Mouse (Mus musculus) liver, embryonic 11.5 days (tissue): ENCODE data around the gene Epo. TPM values are rescaled to one million over a fixed set of nuclear protein-coding genes. Genes with fewer than 3 reads are reported as not detected.

Experiments used
- ATAC-seq: fragments of 200-750 bp; cut with Nextera tagmentation; replicated peaks from 2 replicates; pipeline ENCODE4 v1.8.0; 2017; ENCODE audit warnings: moderate number of reproducible peaks, mild to moderate bottlenecking, moderate TSS enrichment, moderate library complexity; ENCODE audit not compliant: low FRiP score
- DNase-seq: peaks from one replicate; pipeline ENCODE4 v3.0.0-alpha.2; 2017; ENCODE audit warnings: low spot score
- H3K27ac ChIP-seq: fragments of 300-500 bp; sonication (generic); 2 replicates; pipeline ENCODE4 v1.5.1; 2014; ENCODE audit warnings: mild to moderate bottlenecking, low read depth, low read length, control low read depth
- H3K27me3 ChIP-seq: fragments of 300-500 bp; sonication (generic); replicated peaks from 2 replicates; pipeline ENCODE4 v1.6.1; 2014; ENCODE audit warnings: low read length, mixed read lengths; ENCODE audit not compliant: control insufficient read depth, insufficient read depth
- H3K36me3 ChIP-seq: fragments of 300-500 bp; sonication (generic); 2 replicates; pipeline ENCODE4 v1.6.1; 2014; ENCODE audit warnings: mild to moderate bottlenecking, low read length, moderate library complexity, mixed read lengths; ENCODE audit not compliant: control insufficient read depth, insufficient read depth
- H3K4me1 ChIP-seq: fragments of 300-500 bp; sonication (generic); replicated peaks from 2 replicates; pipeline ENCODE4 v1.6.1; 2014; ENCODE audit warnings: low read length, mixed read lengths; ENCODE audit not compliant: control insufficient read depth, insufficient read depth
- H3K4me2 ChIP-seq: fragments of 300-500 bp; sonication (generic); 2 replicates; pipeline ENCODE4 v1.6.1; 2014; ENCODE audit warnings: mild to moderate bottlenecking, control low read depth, moderate library complexity
- H3K4me3 ChIP-seq: fragments of 300-500 bp; sonication (generic); 2 replicates; pipeline ENCODE4 v1.5.1; 2014; ENCODE audit warnings: low read depth, low read length, control low read depth
- H3K9ac ChIP-seq: fragments of 300-500 bp; sonication (generic); 2 replicates; pipeline ENCODE4 v1.6.1; 2014; ENCODE audit warnings: low read depth, low read length, control low read depth
- H3K9me3 ChIP-seq: fragments of 300-500 bp; sonication (generic); 2 replicates; pipeline ENCODE4 v1.6.1; 2016; ENCODE audit warnings: low read length, inconsistent platforms, mixed read lengths; ENCODE audit not compliant: control insufficient read depth
- WGBS: fragments of 180-500 bp; shearing (Covaris S2); extraction: QIAGEN DNeasy Blood & Tissue Kit; methylation state at CpG from one replicate; pipeline ENCODE4 v1.1.7; 2014; 5-methylcytosine and 5-hydroxymethylcytosine counted together
- microRNA-seq: library from miRNA; unstranded; fragments of <30 nt; microRNA quantifications from one replicate; pipeline ENCODE4, GENCODE M21; 2017; ENCODE audit warnings: borderline number of aligned reads
- polyA plus RNA-seq: library from polyadenylated mRNA; unstranded; fragments of >200 nt; fragmentation: Nextera tagmentation; extraction: Ambion mirVana; gene quantifications from 2 replicates; pipeline ENCODE4 v1.2.1, GENCODE M21; 2014

Epo gene
- polyA plus RNA-seq, 1 experiment from 2014 or later = 7.8 TPM

DNA sequence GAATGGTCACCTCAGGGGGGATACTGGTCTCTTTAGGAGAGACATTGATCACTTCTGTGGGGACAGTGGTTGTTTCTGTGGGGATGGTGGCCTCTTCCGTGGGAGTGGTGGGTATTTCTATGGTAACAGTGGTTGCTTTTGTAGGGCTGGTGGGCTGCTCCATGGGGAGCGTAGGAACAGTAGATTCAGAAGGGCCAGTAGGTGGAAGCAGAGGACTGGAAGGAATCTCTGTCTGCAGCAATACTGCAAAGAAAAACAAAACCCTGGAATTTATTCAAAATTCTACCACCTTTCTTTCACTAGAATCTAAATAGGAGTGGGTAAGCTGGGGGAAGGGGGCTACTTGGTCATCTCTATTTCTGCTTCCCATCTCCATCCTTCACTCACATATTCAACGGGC lies 68.0 kb downstream of the Epo start:
- no peak for DNase-seq
- Histone ChIP-seq H3K4me2 (no peak overlapping the region), H3K4me3 (no peak overlapping the region), H3K9ac (no peak overlapping the region), H3K36me3 (no peaks in the 10 kb centered on the region), H3K27me3 (no peaks in the 10 kb centered on the region), H3K4me1 (no peaks in the 10 kb centered on the region), H3K9me3 (no peaks in the 10 kb centered on the region), H3K27ac (no peak overlapping the region)
- no peak for ATAC-seq
- WGBS = 49% methylated on average over 3 of the region's 3 CpGs

DNA sequence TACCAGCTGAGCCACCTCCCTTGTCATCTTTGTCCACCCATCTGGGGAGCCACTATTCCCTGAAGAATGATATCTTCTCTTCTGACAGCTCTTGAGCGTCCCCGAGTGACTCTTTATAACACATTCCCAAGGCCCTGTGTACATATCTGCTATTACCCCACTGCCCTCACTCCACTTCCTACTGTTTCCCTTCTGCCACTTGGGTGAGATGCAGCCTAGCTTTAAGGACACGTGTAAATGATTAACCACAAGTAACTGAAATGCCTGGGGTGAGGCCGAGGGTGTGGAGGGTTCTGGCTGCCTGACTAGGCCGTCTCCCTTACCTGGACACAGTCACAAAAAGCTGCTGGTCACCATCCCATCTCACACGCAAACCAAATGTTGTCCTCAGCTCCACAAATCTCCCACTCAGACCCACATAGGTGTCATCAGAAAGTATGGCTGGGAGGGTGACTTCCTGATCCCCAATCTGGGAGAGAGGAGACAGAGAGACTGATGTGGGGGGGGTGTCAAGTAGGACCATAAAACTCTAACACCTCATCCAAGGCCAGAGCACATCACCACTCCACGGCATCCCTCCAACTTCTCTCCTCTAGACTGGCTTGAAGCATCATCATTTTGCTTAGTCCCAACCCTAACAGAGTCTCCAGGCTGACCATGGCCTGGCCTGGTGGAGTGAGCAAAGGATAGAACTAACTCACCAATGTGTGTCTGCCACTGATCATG lies 77.0 kb downstream of the Epo start:
- Histone ChIP-seq H3K9ac (no peak overlapping the region), H3K27ac (no peak overlapping the region), H3K9me3 (no peaks in the 10 kb centered on the region), H3K36me3 (no peaks in the 10 kb centered on the region), H3K4me3 (no peak overlapping the region), H3K4me2 (no peak overlapping the region), H3K27me3 (no peaks in the 10 kb centered on the region), H3K4me1 (no peaks in the 10 kb centered on the region)
- ATAC-seq (peak; percentile 61), DNase-seq (no peak)
- WGBS = 48% methylated on average over 7 of the region's 7 CpGs

DNA sequence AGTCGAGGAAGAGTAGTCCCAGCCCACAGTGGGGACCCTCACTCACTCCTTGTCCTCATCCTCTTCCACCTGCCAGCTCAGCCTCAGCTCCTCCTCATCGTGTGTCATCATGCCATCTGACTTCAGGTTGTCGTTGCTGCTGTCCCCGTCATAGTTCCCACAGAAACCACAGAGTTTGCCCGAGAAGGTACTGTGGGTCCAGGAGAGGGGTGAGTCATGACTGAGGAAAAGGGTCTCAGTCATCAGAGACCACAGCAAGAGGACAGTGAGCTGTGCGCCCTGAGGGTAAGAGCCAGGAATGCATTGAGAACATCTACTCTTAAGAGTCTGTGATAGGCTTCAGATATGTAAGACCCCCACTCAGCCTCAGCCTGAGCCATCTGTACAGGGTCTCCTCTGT lies 77.8 kb downstream of the Epo start:
- Histone ChIP-seq H3K4me3 (no peak overlapping the region), H3K9me3 (no peaks in the 10 kb centered on the region), H3K9ac (no peak overlapping the region), H3K36me3 (no peaks in the 10 kb centered on the region), H3K4me2 (no peak overlapping the region), H3K4me1 (no peaks in the 10 kb centered on the region), H3K27ac (no peak overlapping the region), H3K27me3 (no peaks in the 10 kb centered on the region)
- DNase-seq (no peak), ATAC-seq (no peak)
- WGBS = 60% methylated on average over 6 of the region's 6 CpGs

DNA sequence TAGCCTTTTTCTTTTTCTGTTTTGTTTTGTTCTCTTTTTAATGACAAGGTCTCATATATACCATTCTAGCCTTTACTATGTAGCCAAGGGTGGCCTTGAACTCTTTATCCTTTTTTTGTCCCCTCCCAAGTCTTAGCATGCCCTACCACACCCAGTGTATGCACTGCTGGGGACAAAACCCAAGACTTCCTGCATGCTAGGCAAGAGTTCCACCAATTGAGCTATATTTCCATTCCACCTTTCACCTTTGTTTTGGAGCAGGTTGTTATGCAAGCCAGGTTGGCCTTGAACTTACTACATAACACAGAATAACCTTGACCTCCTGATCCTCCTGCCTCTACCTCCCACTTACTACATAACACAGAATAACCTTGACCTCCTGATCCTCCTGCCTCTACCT lies 87.5 kb downstream of the Epo start:
- H3K4me1 ChIP-seq = no peaks in the 10 kb centered on the region
- ATAC-seq (no peak), DNase-seq (no peak)
- no peak overlapping the region for H3K27ac ChIP-seq
- H3K27me3 ChIP-seq = no peaks in the 10 kb centered on the region
- no peaks in the 10 kb centered on the region for H3K36me3 ChIP-seq
- H3K4me3 ChIP-seq = no peak overlapping the region
- no peak overlapping the region for H3K9ac ChIP-seq
- no peaks in the 10 kb centered on the region for H3K9me3 ChIP-seq
- no peak overlapping the region for H3K4me2 ChIP-seq

DNA sequence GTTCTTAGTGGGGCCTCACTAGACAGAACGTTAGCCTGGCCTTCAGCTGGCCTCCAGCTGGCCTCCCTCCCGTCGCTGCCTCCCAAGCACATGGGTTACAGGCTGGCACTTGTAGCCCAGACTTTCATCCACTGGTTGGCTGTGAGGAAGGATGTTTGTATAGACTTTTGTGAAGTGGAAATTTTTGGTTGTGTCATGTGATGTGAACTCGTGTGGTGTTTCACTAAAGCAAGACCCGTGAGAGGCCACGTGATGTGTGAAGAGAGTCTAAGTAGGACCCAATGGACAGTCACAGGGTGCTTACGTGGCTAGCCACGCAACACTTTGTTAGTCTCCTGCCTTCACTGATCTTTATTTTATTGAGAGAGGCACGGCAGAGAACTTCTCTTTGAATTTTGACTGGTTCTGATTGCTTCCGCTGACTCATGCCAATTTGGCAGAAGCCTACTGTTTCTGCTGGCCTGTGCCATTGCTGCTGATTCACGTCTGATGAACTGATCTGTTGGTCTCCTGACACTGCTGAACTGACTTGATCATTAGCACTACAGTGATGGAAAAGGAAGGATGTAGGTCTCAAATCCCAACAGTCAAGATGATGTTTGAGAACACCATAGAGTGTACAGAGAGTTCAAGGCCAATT lies 92.7 kb downstream of the Epo start:
- ATAC-seq (no peak), DNase-seq (no peak)
- Histone ChIP-seq H3K4me2 (no peak overlapping the region), H3K4me1 (no peaks in the 10 kb centered on the region), H3K9me3 (no peaks in the 10 kb centered on the region), H3K9ac (no peak overlapping the region), H3K27ac (no peak overlapping the region), H3K4me3 (no peak overlapping the region), H3K27me3 (no peaks in the 10 kb centered on the region), H3K36me3 (no peaks in the 10 kb centered on the region)
- 78% methylated on average over 11 of the region's 11 CpGs for WGBS

DNA sequence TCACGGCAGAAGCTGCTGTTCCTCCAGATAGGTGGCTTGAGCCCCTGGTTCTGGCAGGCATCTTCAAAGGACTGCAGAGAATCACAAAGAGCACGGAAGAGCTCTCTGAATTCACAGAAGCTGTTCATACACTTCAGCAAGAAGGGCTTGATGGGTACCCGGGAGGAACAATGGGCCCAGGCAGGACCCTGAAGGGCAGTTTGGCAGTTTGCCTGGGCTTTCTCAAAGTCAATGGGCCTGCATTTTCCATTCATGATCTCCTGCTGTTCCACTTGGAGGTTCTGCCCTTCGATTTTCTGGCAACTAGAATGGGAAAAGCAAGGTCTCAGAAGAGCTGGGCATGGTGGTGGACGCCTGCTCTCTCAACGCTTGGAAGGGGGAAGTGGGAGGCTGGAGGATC lies 99.2 kb downstream of the Epo start:
- WGBS = 61% methylated on average over 6 of the region's 6 CpGs
- Histone ChIP-seq H3K9me3 (no peaks in the 10 kb centered on the region), H3K4me1 (no peaks in the 10 kb centered on the region), H3K36me3 (no peaks in the 10 kb centered on the region), H3K9ac (no peak overlapping the region), H3K4me2 (no peak overlapping the region), H3K27me3 (no peaks in the 10 kb centered on the region), H3K27ac (no peak overlapping the region), H3K4me3 (no peak overlapping the region)
- DNase-seq (no peak), ATAC-seq (no peak)

Small RNA genes within 50 kb of the gene (microRNA-seq; reads per million reads assigned to microRNA genes)
- gene Mir6418 = 1.4 reads per million

Other genes starting within 250 kb of the Epo start
- 22.7 and 23.3 TPM in 2 replicates for gene Ache, start 245.7 kb downstream of the Epo start, polyA plus RNA-seq
- gene Ufsp1, start 238.6 kb downstream of the Epo start, polyA plus RNA-seq = 13.3 and 13.5 TPM in 2 replicates
- 165 and 169 TPM in 2 replicates for gene Srrt, start 225.6 kb downstream of the Epo start, polyA plus RNA-seq
- gene Trip6, start 218.8 kb downstream of the Epo start, polyA plus RNA-seq = 31.0 and 31.6 TPM in 2 replicates
- gene Slc12a9, start 199.6 kb downstream of the Epo start, polyA plus RNA-seq = 6.4 and 7.0 TPM in 2 replicates
- gene Ephb4, start 183.1 kb downstream of the Epo start, polyA plus RNA-seq = 28.2 and 29.9 TPM in 2 replicates
- gene Zan, start 56.2 kb downstream of the Epo start, polyA plus RNA-seq = 0.39 and 0.49 TPM in 2 replicates
- gene Pop7, start 30.7 kb downstream of the Epo start, polyA plus RNA-seq = 61.4 and 70.6 TPM in 2 replicates
- 7.0 and 9.0 TPM in 2 replicates for gene Gigyf1, start 14.7 kb downstream of the Epo start, polyA plus RNA-seq
- 306 and 319 TPM in 2 replicates for gene Gnb2, start 268 bp upstream of the Epo start, polyA plus RNA-seq
- gene Actl6b, start 20.3 kb upstream of the Epo start, polyA plus RNA-seq = 0.70 and 0.79 TPM in 2 replicates
- 60.5 and 65.4 TPM in 2 replicates for gene Tfr2, start 36.6 kb upstream of the Epo start, polyA plus RNA-seq
- 58.5 and 59.7 TPM in 2 replicates for gene Mospd3, start 67.8 kb upstream of the Epo start, polyA plus RNA-seq
- 43.9 and 49.2 TPM in 2 replicates for gene Pcolce, start 80.5 kb upstream of the Epo start, polyA plus RNA-seq
- gene Fbxo24, start 95.8 kb upstream of the Epo start, polyA plus RNA-seq = 0.18 TPM in 1 of 2 replicates, not detected in the other
- gene Lrch4, start 95.9 kb upstream of the Epo start, polyA plus RNA-seq = 46.6 and 54.5 TPM in 2 replicates
- 11.6 and 13.2 TPM in 2 replicates for gene Gm20605, start 95.9 kb upstream of the Epo start, polyA plus RNA-seq
- 7.1 and 11.9 TPM in 2 replicates for gene Sap25, start 108.1 kb upstream of the Epo start, polyA plus RNA-seq
- 0.12 and 0.49 TPM in 2 replicates for gene Irs3, start 112.5 kb upstream of the Epo start, polyA plus RNA-seq
- gene Agfg2, start 151.5 kb upstream of the Epo start, polyA plus RNA-seq = 29.3 and 32.4 TPM in 2 replicates
- 0.39 and 0.43 TPM in 2 replicates for gene Nyap1, start 208.4 kb upstream of the Epo start, polyA plus RNA-seq
- 129 and 134 TPM in 2 replicates for gene Tsc22d4, start 212.5 kb upstream of the Epo start, polyA plus RNA-seq
- gene Ppp1r35, start 245.6 kb upstream of the Epo start, polyA plus RNA-seq = 49.4 and 55.0 TPM in 2 replicates